In the genomic region with DNA sequence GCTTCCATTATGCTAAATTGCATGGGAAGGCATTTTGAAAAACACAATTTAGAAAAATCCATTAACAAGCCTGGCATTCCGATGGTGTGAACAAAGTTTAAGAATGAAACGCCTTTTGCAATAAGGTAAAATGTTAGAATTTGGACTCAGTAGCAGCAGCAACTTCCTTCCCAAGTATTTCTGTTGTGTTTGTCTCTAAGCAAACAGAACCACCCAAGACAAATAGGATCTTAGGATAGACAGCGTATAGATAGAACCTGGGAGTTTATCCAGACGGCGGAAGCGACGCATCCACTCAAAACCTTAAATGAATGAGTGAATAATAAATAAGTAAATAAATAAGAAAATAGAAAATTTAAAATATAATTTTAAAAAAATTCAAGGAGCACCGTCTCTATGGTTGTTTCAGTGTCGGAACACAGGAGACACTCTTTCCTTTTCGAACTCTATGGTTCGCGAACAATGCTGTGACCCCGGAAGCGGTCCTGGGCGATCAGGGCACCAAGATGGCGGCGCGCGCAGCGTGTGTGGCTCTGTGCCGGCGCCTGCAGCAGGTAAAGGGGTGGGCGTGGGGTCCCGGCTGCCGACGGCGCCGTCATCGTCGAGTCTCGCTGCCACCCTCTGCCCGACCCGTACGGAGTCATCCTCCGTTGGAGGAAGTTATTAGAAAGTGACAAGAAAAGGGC, we compare ENCODE assay signal across 8 mouse cellular contexts. TPM values are rescaled to one million over a fixed set of nuclear protein-coding genes. Genes with fewer than 3 reads are reported as not detected.
DNase-seq lines count a peak whose midpoint lies in the region; ATAC-seq lines count a peak whose summit lies in the region.

A gene (plus strand): TSS at position 487 of the 686 bp plus-strand sequence.

- peak within 1 kb of the TSS; percentile 83 for H3K4me2 ChIP-seq in hindbrain, embryonic 16.5 days (ENCODE audit: low read length)

- peaks cover 2% of the 10 kb centered on the region; the same call in 1 of the 2 replicates for H3K27me3 ChIP-seq in hindbrain, embryonic 16.5 days (replicated peaks; ENCODE audit: control insufficient read depth, insufficient read depth, low read length)

- H3K79me2 ChIP-seq in macrophage (ENCODE audit: inconsistent target) = peaks cover 18% of the 10 kb centered on the region

- peak; percentile 96 for ATAC-seq in hindbrain, embryonic 16.5 days

- H3K4me3 ChIP-seq in hindbrain, embryonic 16.5 days (ENCODE audit: low read length) = peak within 1 kb of the TSS; percentile 74
- H3K4me3 ChIP-seq in macrophage (ENCODE audit: inconsistent target) = peak within 1 kb of the TSS; percentile 95

- H3K4me1 ChIP-seq in hindbrain, embryonic 16.5 days (ENCODE audit: control insufficient read depth, insufficient read depth, low read depth, low read length) = peaks cover 5% of the 10 kb centered on the region

- H3K9ac ChIP-seq in hindbrain, embryonic 16.5 days (ENCODE audit: low read depth, low read length) = peak within 1 kb of the TSS; percentile 69

- 4% methylated on average over 35 of the region's 35 CpGs for WGBS in hindbrain, embryonic 16.5 days
- 6% methylated on average over 35 of the region's 35 CpGs for WGBS in macrophage (ENCODE audit: missing documents)

- H3K9me3 ChIP-seq in hindbrain, embryonic 16.5 days (ENCODE audit: control insufficient read depth, low read length) = no peaks in the 10 kb centered on the region

- peaks cover 12% of the 10 kb centered on the region for H3K36me3 ChIP-seq in hindbrain, embryonic 16.5 days (ENCODE audit: control insufficient read depth, insufficient read depth, low read length)
- H3K36me3 ChIP-seq in macrophage (ENCODE audit: inconsistent target) = peaks cover 13% of the 10 kb centered on the region; the same call in 1 of the 2 replicates

- peak; percentile 79 for DNase-seq in WW6 (ENCODE audit: low read depth, low spot score)
- DNase-seq in cerebellum, postnatal 4 days (ENCODE audit: low spot score in 2 of 2) = peak; percentile 69 to 87
- peak; percentile 90 for DNase-seq in gastrocnemius, adult 18-20 months (ENCODE audit: low spot score)
- DNase-seq in left cerebral cortex, adult 18-20 months (ENCODE audit: low spot score in 2 of 2) = peak; percentile 87
- DNase-seq in right cerebral cortex, adult 18-20 months = peak; percentile 90
- peak; percentile 36 for DNase-seq in urinary bladder, postnatal 10 days (ENCODE audit: low spot score)

- H3K27ac ChIP-seq in hindbrain, embryonic 16.5 days (ENCODE audit: low read depth, low read length) = peak within 1 kb of the TSS; percentile 81
- peak within 1 kb of the TSS; percentile 49 for H3K27ac ChIP-seq in macrophage

RNA-seq across cellular contexts. Expression of the gene that starts here (rescaled TPM):
- total RNA-seq in gastrocnemius, adult 18-20 months (2021) = 10 to 100 TPM; 32.9 to 34.1 TPM
- 67.0 and 72.1 TPM in 2 replicates for polyA plus RNA-seq in hindbrain, embryonic 16.5 days (2015; fragmentation: Nextera tagmentation; extraction: Ambion mirVana)
- total RNA-seq in left cerebral cortex, adult 18-20 months (2021) = 10 to 100 TPM; 30.0 to 33.6 TPM
- 10 to 100 TPM; 18.7 to 61.2 (median 33.0) TPM for total RNA-seq in macrophage (2018; cell fraction: chromatin; rRNA removed)
- total RNA-seq in macrophage (2018; cell fraction: cytosol; rRNA removed) = 10 to 100 TPM; 16.5 to 41.0 (median 26.4) TPM
- 10 to 100 TPM; 14.3 to 71.9 (median 27.7) TPM for total RNA-seq in macrophage (2018; cell fraction: nucleus; rRNA removed)
- 20.2 to 59.5 TPM (median 24.5 TPM) in 3 replicates for polyA plus RNA-seq in macrophage (2018)

Comparison
In these comparisons a context has a peak if more than half of its experiments do, and no peak if none do; other contexts are left out.
1. Peak in every context shown above with its lines: DNase-seq, ATAC-seq, H3K4me3 ChIP-seq and H3K27ac ChIP-seq.
2. DNase-seq: peak in every context shown above with its lines; median percentile 90 in gastrocnemius, adult 18-20 months; 90 in right cerebral cortex, adult 18-20 months; 87 in left cerebral cortex, adult 18-20 months; 79 in WW6; 78 in cerebellum, postnatal 4 days; 36 in urinary bladder, postnatal 10 days.